Mouse (Mus musculus): Measurements from ENCODE around the gene Fam129c.

DNA sequence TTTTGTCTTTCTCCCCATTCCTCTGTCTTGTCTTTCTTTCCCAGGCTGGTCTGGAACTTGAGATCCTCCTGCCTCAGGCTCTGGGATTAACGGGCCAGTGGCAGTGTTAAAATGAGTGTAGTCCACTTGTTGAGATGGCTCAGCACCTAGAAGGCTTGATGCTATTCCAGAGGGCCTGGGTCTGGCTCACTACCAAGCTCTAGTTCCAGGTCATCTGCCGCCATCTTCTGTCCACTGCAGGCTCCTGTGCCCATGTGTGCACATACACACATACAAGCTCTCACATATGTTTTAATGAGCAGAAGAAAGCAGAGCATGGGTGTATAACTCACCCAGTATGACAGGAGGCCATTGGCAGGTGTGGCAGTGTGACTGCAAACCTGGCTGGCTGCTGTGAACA lies 25.4 kb upstream of the Fam129c start:
- TF ChIP-seq CTCF (IDR thresholded peaks at IDR 0.05; ENCODE audit: insufficient read depth, low read length) (no peak), POLR2A (IDR thresholded peaks at IDR 0.05; ENCODE audit: borderline replicate concordance, extremely low read depth, low read depth, low read length) (no peak)

Data from lung, adult 2 months (tissue).